Mouse (Mus musculus): ENCODE measurements around the gene Tmem221. TPM values are rescaled to one million over a fixed set of nuclear protein-coding genes. Genes with fewer than 3 reads are reported as not detected.
A peak's percentile ranks its signal among the peaks of the same experiment; 100 is the strongest.
"Not testable (repeated sequence)": the region's sequence is repeated elsewhere in the genome, so short reads cannot be mapped to it uniquely, and the experiment has no call there.

Gene Tmem221
- polyA plus RNA-seq, 1 experiment from 2014 or later = 19.1 TPM

DNA sequence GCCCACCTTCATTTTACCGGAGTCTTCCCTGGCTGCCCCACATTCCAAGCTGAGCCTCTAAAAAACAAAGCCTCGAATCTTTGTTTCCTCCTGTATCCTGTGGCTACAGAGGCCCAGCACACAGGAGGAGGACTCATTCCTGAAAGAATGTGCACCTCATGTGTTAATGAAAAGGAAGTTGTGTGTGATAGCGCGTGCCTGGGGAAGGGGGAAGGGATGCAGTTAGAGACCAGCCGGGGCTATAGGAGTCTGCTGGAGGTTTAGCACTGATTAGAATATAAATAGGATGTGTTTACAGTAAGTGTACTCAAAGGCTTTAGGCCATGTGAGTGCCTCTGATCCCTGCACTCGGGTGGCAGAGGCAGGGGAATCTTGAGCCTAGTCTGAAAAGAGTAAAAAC is 32.4 kb downstream of the Tmem221 start:
- no peak overlapping the region for H3K4me3 ChIP-seq (replicated peaks; ENCODE audit: low read depth, low read length)
- H3K27ac ChIP-seq = peak overlapping the region; percentile 78; the same call in 1 of the 2 replicates
- WGBS = 31% methylated on average over 6 of the region's 6 CpGs
- H3K4me1 ChIP-seq (replicated peaks; ENCODE audit: insufficient read depth, low read length) = peaks cover 9% of the 10 kb centered on the region
- no peaks in the 10 kb centered on the region for H3K27me3 ChIP-seq (ENCODE audit: insufficient read depth, low read length)
- no peaks in the 10 kb centered on the region for H3K36me3 ChIP-seq (ENCODE audit: insufficient read depth, low read length)
- DNase-seq (ENCODE audit: low spot score) (peak; percentile 61), ATAC-seq (replicated peaks; ENCODE audit: low FRiP score, low read depth) (no peak)
- H3K4me2 ChIP-seq (ENCODE audit: low read length) = no peak overlapping the region
- no peak for TF ChIP-seq CTCF (IDR thresholded peaks at IDR 0.05; ENCODE audit: low read depth)
- no peak overlapping the region for H3K9ac ChIP-seq (ENCODE audit: low read depth, low read length)
- no peaks in the 10 kb centered on the region for H3K9me3 ChIP-seq (replicated peaks; ENCODE audit: low read length)

- H3K9ac ChIP-seq (ENCODE audit: low read depth, low read length) = peak within 1 kb of the TSS; percentile 6; the same call in 1 of the 2 replicates
Observed at GRCm38 (mm10) chr8:71525226-71526050, 33.2 kb downstream of the Tmem221 start, which contains the start of gene Ccdc194. TSS of gene Ccdc194 (minus strand) at chr8:71525711.

GRCm38 (mm10) chr8:71521634-71522033 is 37.0 kb downstream of the Tmem221 start:
- Histone ChIP-seq H3K27ac (no peak overlapping the region), H3K36me3 (ENCODE audit: insufficient read depth, low read length) (no peaks in the 10 kb centered on the region), H3K9me3 (replicated peaks; ENCODE audit: low read length) (no peaks in the 10 kb centered on the region), H3K4me2 (ENCODE audit: low read length) (peak overlapping the region; percentile 27; the same call in 1 of the 2 replicates), H3K9ac (ENCODE audit: low read depth, low read length) (no peak overlapping the region), H3K4me3 (replicated peaks; ENCODE audit: low read depth, low read length) (no peak overlapping the region), H3K27me3 (ENCODE audit: insufficient read depth, low read length) (no peaks in the 10 kb centered on the region), H3K4me1 (replicated peaks; ENCODE audit: insufficient read depth, low read length) (peaks cover 6% of the 10 kb centered on the region; the same call in 1 of the 2 replicates)
- 6% methylated on average over 17 of the region's 17 CpGs for WGBS
- ATAC-seq (replicated peaks; ENCODE audit: low FRiP score, low read depth) = peak; percentile 94
- TF ChIP-seq CTCF (IDR thresholded peaks at IDR 0.05; ENCODE audit: low read depth) = peak; percentile 99
- DNase-seq (ENCODE audit: low spot score) = peak; percentile 98

More at GRCm38 (mm10) chr8:71525226-71526050, 33.2 kb downstream of the Tmem221 start, which contains the start of gene Ccdc194:
- Histone ChIP-seq H3K4me1 (replicated peaks; ENCODE audit: insufficient read depth, low read length) (peaks cover 7% of the 10 kb centered on the region), H3K36me3 (ENCODE audit: insufficient read depth, low read length) (no peaks in the 10 kb centered on the region), H3K4me2 (ENCODE audit: low read length) (peak within 1 kb of the TSS; percentile 16; the same call in 1 of the 2 replicates), H3K9me3 (replicated peaks; ENCODE audit: low read length) (no peaks in the 10 kb centered on the region), H3K4me3 (replicated peaks; ENCODE audit: low read depth, low read length) (no peak within 1 kb of the TSS), H3K27ac (peak within 1 kb of the TSS; percentile 78), H3K27me3 (ENCODE audit: insufficient read depth, low read length) (no peaks in the 10 kb centered on the region)
- 22% methylated on average over 46 of the region's 46 CpGs for WGBS
- DNase-seq (ENCODE audit: low spot score) (no peak), ATAC-seq (replicated peaks; ENCODE audit: low FRiP score, low read depth) (no peak)
- TF ChIP-seq CTCF (IDR thresholded peaks at IDR 0.05; ENCODE audit: low read depth) = no peak

DNA sequence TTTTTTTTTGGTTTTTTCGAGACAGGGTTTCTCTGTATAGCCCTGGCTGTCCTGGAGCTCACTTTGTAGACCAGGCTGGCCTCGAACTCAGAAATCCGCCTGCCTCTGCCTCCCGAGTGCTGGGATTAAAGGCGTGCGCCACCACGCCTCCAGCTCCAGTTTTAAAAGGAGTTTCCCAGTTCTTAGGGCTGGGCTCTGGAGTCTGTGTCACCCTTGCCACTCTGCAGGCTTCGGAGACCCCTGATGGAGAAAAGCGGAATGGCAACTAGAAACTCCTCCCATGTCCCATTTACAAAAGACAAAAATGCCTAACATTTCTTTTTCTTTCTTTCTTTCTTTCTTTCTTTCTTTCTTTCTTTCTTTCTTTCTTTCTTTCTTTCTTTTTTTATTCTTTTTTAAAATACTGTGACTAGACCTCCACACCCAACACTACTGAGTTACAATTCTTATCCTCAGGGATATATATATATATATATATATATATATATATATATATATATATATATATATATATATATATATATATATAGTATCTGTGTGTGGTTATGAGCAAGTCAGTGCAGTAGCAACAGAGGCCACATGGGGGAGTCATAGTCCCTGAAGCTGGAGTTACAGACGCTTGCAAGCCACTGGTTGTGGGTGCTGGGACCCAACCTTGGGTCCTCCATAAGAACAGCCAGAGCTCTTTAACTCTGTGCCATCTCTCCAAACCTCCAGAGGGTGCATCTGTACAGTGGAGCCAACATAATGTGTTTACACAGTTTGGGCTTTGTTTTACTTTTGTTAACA is 39.4 kb downstream of the Tmem221 start:
- not testable (repeated sequence) for ATAC-seq (replicated peaks; ENCODE audit: low FRiP score, low read depth)
- TF ChIP-seq CTCF (IDR thresholded peaks at IDR 0.05; ENCODE audit: low read depth) = peak; percentile 75

DNA sequence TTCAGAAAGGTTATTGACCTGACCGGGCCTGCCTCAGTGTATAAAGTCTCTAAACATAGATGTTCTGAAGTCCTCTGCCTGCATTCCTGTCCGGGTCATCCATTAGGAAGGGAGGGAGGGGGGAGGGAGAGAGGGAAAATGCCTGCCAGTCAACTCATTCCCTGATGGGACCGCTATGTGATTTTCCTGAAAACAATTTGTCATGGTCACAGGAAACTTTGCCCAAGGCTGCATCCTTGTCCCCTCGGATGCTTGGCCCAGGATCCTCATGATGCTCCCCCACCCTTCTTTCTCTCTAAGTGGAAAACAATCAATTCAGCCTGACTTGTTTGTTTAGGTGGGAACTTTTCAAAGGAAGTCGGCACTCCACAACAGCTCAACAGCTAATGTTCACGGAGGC is 41.9 kb downstream of the Tmem221 start:
- Histone ChIP-seq H3K9me3 (replicated peaks; ENCODE audit: low read length) (no peaks in the 10 kb centered on the region), H3K4me1 (replicated peaks; ENCODE audit: insufficient read depth, low read length) (no peaks in the 10 kb centered on the region), H3K36me3 (ENCODE audit: insufficient read depth, low read length) (no peaks in the 10 kb centered on the region), H3K4me3 (replicated peaks; ENCODE audit: low read depth, low read length) (no peak overlapping the region), H3K27me3 (ENCODE audit: insufficient read depth, low read length) (no peaks in the 10 kb centered on the region), H3K4me2 (ENCODE audit: low read length) (no peak overlapping the region), H3K9ac (ENCODE audit: low read depth, low read length) (no peak overlapping the region), H3K27ac (no peak overlapping the region)
- DNase-seq (ENCODE audit: low spot score) (peak; percentile 47), ATAC-seq (replicated peaks; ENCODE audit: low FRiP score, low read depth) (no peak)
- no peak for TF ChIP-seq CTCF (IDR thresholded peaks at IDR 0.05; ENCODE audit: low read depth)
- WGBS = 11% methylated on average over 6 of the region's 6 CpGs

More for the DNA sequence above, 39.4 kb downstream of the Tmem221 start:
- peak; percentile 90 for DNase-seq (ENCODE audit: low spot score)
- not testable (repeated sequence) for H3K9me3 ChIP-seq (replicated peaks; ENCODE audit: low read length); H3K27ac ChIP-seq; H3K4me2 ChIP-seq (ENCODE audit: low read length); H3K4me3 ChIP-seq (replicated peaks; ENCODE audit: low read depth, low read length); H3K27me3 ChIP-seq (ENCODE audit: insufficient read depth, low read length); H3K9ac ChIP-seq (ENCODE audit: low read depth, low read length); H3K4me1 ChIP-seq (replicated peaks; ENCODE audit: insufficient read depth, low read length); H3K36me3 ChIP-seq (ENCODE audit: insufficient read depth, low read length)
- 41% methylated on average over 9 of the region's 10 CpGs for WGBS

- no peaks in the 10 kb centered on the region for H3K9me3 ChIP-seq (replicated peaks; ENCODE audit: low read length)
Observed at GRCm38 (mm10) chr8:71515043-71515442, 43.6 kb downstream of the Tmem221 start.

More at GRCm38 (mm10) chr8:71515043-71515442, 43.6 kb downstream of the Tmem221 start:
- no peak overlapping the region for H3K4me3 ChIP-seq (replicated peaks; ENCODE audit: low read depth, low read length)
- no peaks in the 10 kb centered on the region for H3K36me3 ChIP-seq (ENCODE audit: insufficient read depth, low read length)
- no peak overlapping the region for H3K27ac ChIP-seq
- no peak overlapping the region for H3K9ac ChIP-seq (ENCODE audit: low read depth, low read length)
- no peak for ATAC-seq (replicated peaks; ENCODE audit: low FRiP score, low read depth)
- no peaks in the 10 kb centered on the region for H3K27me3 ChIP-seq (ENCODE audit: insufficient read depth, low read length)
- WGBS = 75% methylated on average over 5 of the region's 5 CpGs
- no peaks in the 10 kb centered on the region for H3K4me1 ChIP-seq (replicated peaks; ENCODE audit: insufficient read depth, low read length)
- no peak overlapping the region for H3K4me2 ChIP-seq (ENCODE audit: low read length)
- no peak for TF ChIP-seq CTCF (IDR thresholded peaks at IDR 0.05; ENCODE audit: low read depth)
- DNase-seq (ENCODE audit: low spot score) = no peak

Measured in kidney, postnatal 0 days (tissue).